Mouse (Mus musculus) liver, adult 10 weeks (tissue): ENCODE measurements around the gene Cd300c2. TPM values are rescaled to one million over a fixed set of nuclear protein-coding genes. Genes with fewer than 3 reads are reported as not detected.

Experiments used
- polyA plus RNA-seq: library from polyadenylated mRNA; stranded (reverse); fragments of 350-450 nt; fragmentation: Illumina TruSeq; extraction: RNeasy Lipid Tissue Mini Kit (QIAGEN cat#74804); gene quantifications from one replicate; pipeline ENCODE4 v1.2.3, GENCODE M21; 2014; ENCODE audit warnings: low read depth, low replicate concordance

The Cd300c2 gene
- polyA plus RNA-seq, result 1.9 TPM

GRCm38 (mm10) chr11:115001474-115002040 is at the start of gene Cd300c2:
Gene Cd300c2 (minus strand): TSS chr11:115001880.

GRCm38 (mm10) chr11:115048259-115048658 is 46.6 kb upstream of the Cd300c2 start, which contains the start of gene Cd300ld3:
Gene Cd300ld3 (minus strand): TSS chr11:115048409.

GRCm38 (mm10) chr11:115037669-115038068 is 36.0 kb upstream of the Cd300c2 start, which contains the start of gene Cd300ld5:
Gene Cd300ld5 (minus strand): TSS chr11:115037769.

GRCm38 (mm10) chr11:115026912-115027311 is 25.2 kb upstream of the Cd300c2 start, which contains the start of gene Cd300ld4:
Gene Cd300ld4 (minus strand): TSS chr11:115027012.

DNA sequence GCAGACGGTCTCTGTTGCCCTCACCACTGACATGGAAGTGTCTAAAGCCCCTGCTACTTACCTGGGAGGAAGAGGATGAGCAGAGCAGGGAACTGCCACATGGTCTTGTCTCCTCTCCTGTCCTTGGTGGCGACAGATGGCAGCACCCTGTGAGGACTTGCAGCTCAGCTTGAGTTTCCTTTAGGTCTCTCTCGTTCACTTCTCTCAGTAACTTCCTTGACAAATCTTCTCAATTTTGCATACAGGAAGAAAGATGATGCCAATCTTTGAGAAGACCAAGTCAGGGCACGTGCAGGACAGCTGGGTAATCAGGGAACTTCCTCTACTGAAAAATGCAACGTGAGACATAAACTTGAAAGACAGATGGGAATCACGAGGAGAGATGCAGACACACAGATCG is 14.4 kb upstream of the Cd300c2 start, which contains the start of gene Cd300ld2:
Cd300ld2 (minus strand) TSS at position 101 of the 400 bp plus-strand sequence.

DNA sequence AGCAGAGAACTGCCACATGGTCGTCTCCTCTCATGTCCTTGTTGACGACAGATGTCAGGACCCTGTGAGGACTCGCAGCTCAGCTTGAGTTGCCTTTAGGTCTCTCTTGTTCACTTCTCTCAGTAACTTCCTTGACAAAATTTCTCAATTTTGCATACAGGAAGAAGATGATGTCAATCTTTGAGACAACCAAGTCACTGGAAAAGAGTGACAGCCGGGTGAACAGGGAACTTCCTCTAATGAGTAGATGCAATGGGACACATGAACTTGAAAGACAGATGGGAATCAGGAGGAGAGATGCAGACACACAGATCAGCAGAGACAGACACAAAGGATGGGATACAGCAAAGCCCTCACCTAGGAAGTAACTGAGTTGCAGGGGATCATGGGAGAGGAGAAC is 11.9 kb downstream of the Cd300c2 start, which contains the start of gene Cd300ld:
Cd300ld (minus strand) TSS at position 130 of the 400 bp plus-strand sequence.

DNA sequence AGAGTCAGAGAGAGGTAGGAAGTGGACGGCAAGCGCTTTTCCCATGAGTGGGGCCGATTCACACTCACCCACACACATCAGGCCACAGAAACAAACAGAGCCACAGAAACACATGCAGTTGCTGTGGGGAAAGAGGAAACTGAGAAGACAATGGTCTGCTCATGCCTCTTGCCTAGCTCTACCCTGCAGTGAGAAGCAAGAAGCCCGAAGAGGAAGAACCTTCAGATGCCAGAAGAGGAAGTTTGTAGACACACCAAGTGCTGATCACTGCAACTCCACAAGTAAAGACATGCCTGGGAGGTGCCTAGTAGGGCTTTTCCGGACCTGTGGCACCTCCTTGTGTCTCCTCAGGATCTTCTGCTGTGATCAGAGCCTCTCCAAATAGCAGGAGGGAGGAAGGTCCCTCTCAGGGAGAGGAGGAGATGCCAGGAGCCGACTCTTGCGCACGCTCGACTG is 32.9 kb downstream of the Cd300c2 start, which contains the start of gene Cd300c:
Cd300c (minus strand) TSS at position 406 of the 456 bp plus-strand sequence.

Other genes starting within 250 kb of the Cd300c2 start
- not detected for gene Kif19a, start 236.5 kb downstream of the Cd300c2 start, polyA plus RNA-seq
- gene Btbd17, start 205.9 kb downstream of the Cd300c2 start, polyA plus RNA-seq, result not detected
- not detected for gene Gpr142, start 203.0 kb downstream of the Cd300c2 start, polyA plus RNA-seq
- gene Gprc5c, start 150.7 kb downstream of the Cd300c2 start, polyA plus RNA-seq, result 10.1 TPM
- gene Cd300a, start 111.8 kb downstream of the Cd300c2 start, polyA plus RNA-seq, result 1.8 TPM
- 0.42 TPM for gene Cd300lb, start 67.5 kb downstream of the Cd300c2 start, polyA plus RNA-seq
- not detected for gene Cd300c, start 32.7 kb downstream of the Cd300c2 start, polyA plus RNA-seq
- gene Cd300ld, start 12.0 kb downstream of the Cd300c2 start, polyA plus RNA-seq, result 5.9 TPM
- not detected for gene Cd300ld2, start 14.3 kb upstream of the Cd300c2 start, polyA plus RNA-seq
- not detected for gene Cd300ld4, start 25.1 kb upstream of the Cd300c2 start, polyA plus RNA-seq
- gene Cd300ld5, start 35.9 kb upstream of the Cd300c2 start, polyA plus RNA-seq, result 0.61 TPM
- 0.61 TPM for gene Cd300ld3, start 46.5 kb upstream of the Cd300c2 start, polyA plus RNA-seq
- 1.9 TPM for gene Cd300e, start 60.3 kb upstream of the Cd300c2 start, polyA plus RNA-seq
- 0.16 TPM for gene Rab37, start 89.6 kb upstream of the Cd300c2 start, polyA plus RNA-seq
- 0.69 TPM for gene Cd300lf, start 132.1 kb upstream of the Cd300c2 start, polyA plus RNA-seq
- 34.2 TPM for gene Slc9a3r1, start 161.5 kb upstream of the Cd300c2 start, polyA plus RNA-seq
- gene Tmem104, start 185.6 kb upstream of the Cd300c2 start, polyA plus RNA-seq, result 0.37 TPM
- 5.9 TPM for gene Nat9, start 186.0 kb upstream of the Cd300c2 start, polyA plus RNA-seq